Mouse (Mus musculus) liver, postnatal 0 days (tissue): ENCODE results near the gene Kif26b.

ENCODE experiments used
- CTCF ChIP-seq: sonication (generic); IDR thresholded peaks from 2 replicates; pipeline ENCODE4 v1.5.1; 2016; ENCODE audit warnings: antibody characterized with exemption, low read depth
- EP300 ChIP-seq: IDR thresholded peaks from 2 replicates; pipeline ENCODE4 v1.6.1; 2016; ENCODE audit warnings: antibody characterized with exemption, low read depth, mild to moderate bottlenecking

GRCm38 (mm10) chr1:178686881-178687280 lies 158.0 kb downstream of the Kif26b start:
- TF ChIP-seq CTCF (no peak), EP300 (no peak)
